Mouse (Mus musculus): ENCODE measurements at regions not wholly inside any gene's neighbourhood (a gene's known extent, or its start where the extent isn't known, plus 50 kb on each side); places are given as distances from the start of the nearest gene placed in this dataset.

GRCm38 (mm10) chr3:101749841-101750240 is 98.9 kb downstream of the Mab21l3 start:
- TF ChIP-seq POLR2A (IDR thresholded peaks at IDR 0.05; ENCODE audit: insufficient read depth, low read length) (no peak), EP300 (IDR thresholded peaks at IDR 0.05; ENCODE audit: insufficient read depth, low read depth, low read length) (no peak)

Measured in ES-Bruce4 (cell line).